Mouse (Mus musculus) thymus, adult 2 months (tissue): ENCODE data around the gene Lrrc15.

Experiments used
- CTCF ChIP-seq: fragments of 200-500 bp; IDR thresholded peaks from 2 replicates; pipeline ENCODE4 v1.5.1; 2012; ENCODE audit warnings: mild to moderate bottlenecking, control low read depth, low read length, moderate library complexity, borderline replicate concordance; ENCODE audit not compliant: control insufficient read depth, poor library complexity, insufficient read depth; ENCODE audit errors: extremely low read depth
- POLR2A ChIP-seq: fragments of 200-500 bp; IDR thresholded peaks from 2 replicates; pipeline ENCODE4 v1.6.1; 2012; ENCODE audit warnings: mild to moderate bottlenecking, low read length, control low read depth, moderate library complexity; ENCODE audit not compliant: control insufficient read depth, poor library complexity, insufficient read depth; ENCODE audit errors: extremely low read depth

DNA sequence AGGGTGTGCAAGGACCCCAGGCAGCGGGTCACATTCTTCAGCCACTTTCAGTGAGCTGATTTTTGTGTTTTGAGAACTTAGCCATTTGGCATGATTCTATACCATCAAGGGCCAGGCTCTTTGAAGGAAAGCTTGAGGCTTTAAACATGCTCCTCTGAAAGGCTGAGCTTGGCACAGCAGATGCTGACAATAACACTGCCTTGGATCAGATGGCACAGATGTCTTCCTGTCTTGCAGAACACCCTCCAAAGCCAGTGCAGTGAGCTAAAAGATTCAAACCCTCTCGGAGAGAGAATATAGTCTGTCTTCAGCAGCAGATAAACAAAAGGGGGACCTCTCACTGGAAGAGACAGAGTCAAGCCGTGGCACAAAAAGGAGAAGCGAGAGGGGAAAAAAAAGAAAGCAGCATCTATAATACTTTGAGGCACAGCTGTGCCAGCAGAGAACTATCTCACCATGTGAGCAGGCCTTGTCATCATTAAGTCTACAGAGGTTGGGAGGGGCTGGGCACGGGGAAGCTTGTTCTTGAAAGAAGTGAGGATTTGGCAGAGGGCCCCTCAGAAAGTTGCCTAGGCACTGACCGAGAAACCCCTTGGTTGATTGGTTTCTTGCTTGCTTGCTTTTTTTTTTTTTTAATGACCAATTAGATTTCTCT, 11.0 kb downstream of the Lrrc15 start:
- TF ChIP-seq CTCF (no peak), POLR2A (no peak)
